Mouse (Mus musculus) neural tube, embryonic 15.5 days (tissue): ENCODE results near the gene Trim80. TPM values are rescaled to one million over a fixed set of nuclear protein-coding genes. Genes with fewer than 3 reads are reported as not detected.

Experiments
- ATAC-seq: fragments of 200-750 bp; cut with Nextera tagmentation; 2 replicates; pipeline ENCODE4 v1.8.0; 2017; ENCODE audit warnings: mild to moderate bottlenecking, moderate TSS enrichment, moderate library complexity; ENCODE audit not compliant: low FRiP score
- H3K27ac ChIP-seq: fragments of 300-500 bp; sonication (generic); replicated peaks from 2 replicates; pipeline ENCODE4 v1.5.1; 2015; ENCODE audit warnings: mild to moderate bottlenecking, inconsistent platforms
- H3K27me3 ChIP-seq: fragments of 300-500 bp; sonication (generic); replicated peaks from 2 replicates; pipeline ENCODE4 v1.6.1; 2015; ENCODE audit warnings: inconsistent platforms
- H3K36me3 ChIP-seq: fragments of 300-500 bp; sonication (generic); 2 replicates; pipeline ENCODE4 v1.6.1; 2015; ENCODE audit warnings: inconsistent platforms
- H3K4me1 ChIP-seq: fragments of 300-500 bp; sonication (generic); 2 replicates; pipeline ENCODE4 v1.6.1; 2015; ENCODE audit warnings: inconsistent platforms
- H3K4me2 ChIP-seq: fragments of 300-500 bp; sonication (generic); 2 replicates; pipeline ENCODE4 v1.6.1; 2015; ENCODE audit warnings: inconsistent platforms, mild to moderate bottlenecking, moderate library complexity
- H3K4me3 ChIP-seq: fragments of 300-500 bp; sonication (generic); replicated peaks from 2 replicates; pipeline ENCODE4 v1.5.1; 2015; ENCODE audit warnings: mild to moderate bottlenecking, inconsistent platforms
- H3K9ac ChIP-seq: fragments of 300-500 bp; sonication (generic); replicated peaks from 2 replicates; pipeline ENCODE4 v1.6.1; 2015; ENCODE audit warnings: mild to moderate bottlenecking, inconsistent platforms
- H3K9me3 ChIP-seq: fragments of 300-500 bp; sonication (generic); replicated peaks from 2 replicates; pipeline ENCODE4 v1.6.1; 2016; ENCODE audit warnings: inconsistent platforms
- WGBS: fragments of 180-500 bp; shearing (Covaris S2); methylation state at CpG from one replicate; pipeline ENCODE4 v1.1.7; 2015; ENCODE audit warnings: mixed read lengths; 5-methylcytosine and 5-hydroxymethylcytosine counted together
- polyA plus RNA-seq: library from polyadenylated mRNA; unstranded; fragments of >200 nt; fragmentation: Nextera tagmentation; extraction: Ambion mirVana; gene quantifications from 2 replicates; pipeline ENCODE4 v1.2.1, GENCODE M21; 2015

Trim80 gene
- polyA plus RNA-seq = 0.09 and 0.10 TPM in 2 replicates

- Histone ChIP-seq H3K27ac (no peak within 1 kb of the TSS), H3K4me1 (peaks cover 13% of the 10 kb centered on the region), H3K27me3 (no peaks in the 10 kb centered on the region; the same call in 1 of the 2 replicates), H3K9me3 (no peaks in the 10 kb centered on the region), H3K4me3 (no peak within 1 kb of the TSS), H3K9ac (no peak within 1 kb of the TSS), H3K36me3 (no peaks in the 10 kb centered on the region), H3K4me2 (no peak within 1 kb of the TSS)
- 96% methylated on average over 9 of the region's 9 CpGs for WGBS
- ATAC-seq = no peak
These were observed at the start of gene Trim80 for GRCm38 (mm10) chr11:115439906-115440595. TSS of gene Trim80 (plus strand) at chr11:115440545.

GRCm38 (mm10) chr11:115391358-115391757, 49.0 kb upstream of the Trim80 start:
- no peak for ATAC-seq
- Histone ChIP-seq H3K27me3 (no peaks in the 10 kb centered on the region), H3K4me3 (no peak overlapping the region), H3K36me3 (peaks cover 61% of the 10 kb centered on the region), H3K4me1 (peaks cover 9% of the 10 kb centered on the region), H3K27ac (no peak overlapping the region), H3K4me2 (no peak overlapping the region), H3K9ac (no peak overlapping the region), H3K9me3 (no peaks in the 10 kb centered on the region)
- WGBS = 92% methylated on average over 7 of the region's 7 CpGs

GRCm38 (mm10) chr11:115393721-115394325, 46.5 kb upstream of the Trim80 start:
- WGBS = 68% methylated on average over 34 of the region's 34 CpGs
- Histone ChIP-seq H3K27me3 (no peaks in the 10 kb centered on the region), H3K27ac (no peak overlapping the region), H3K9ac (no peak overlapping the region), H3K4me1 (no peaks in the 10 kb centered on the region), H3K4me3 (no peak overlapping the region), H3K4me2 (peak overlapping the region; percentile 13; the same call in 1 of the 2 replicates), H3K9me3 (no peaks in the 10 kb centered on the region), H3K36me3 (peaks cover 62% of the 10 kb centered on the region)
- ATAC-seq = no peak

- Histone ChIP-seq H3K27ac (no peak overlapping the region), H3K4me3 (no peak overlapping the region), H3K27me3 (no peaks in the 10 kb centered on the region), H3K36me3 (peaks cover 33% of the 10 kb centered on the region), H3K9ac (no peak overlapping the region), H3K9me3 (no peaks in the 10 kb centered on the region), H3K4me2 (no peak overlapping the region), H3K4me1 (peaks cover 17% of the 10 kb centered on the region; the same call in 1 of the 2 replicates)
- ATAC-seq = no peak
- WGBS = 87% methylated on average over 7 of the region's 7 CpGs
These were observed 42.3 kb upstream of the Trim80 start for GRCm38 (mm10) chr11:115398085-115398484.

GRCm38 (mm10) chr11:115400126-115400525, 40.2 kb upstream of the Trim80 start:
- H3K9me3 ChIP-seq = no peaks in the 10 kb centered on the region
- WGBS = 74% methylated on average over 3 of the region's 3 CpGs
- H3K27me3 ChIP-seq = no peaks in the 10 kb centered on the region
- ATAC-seq = no peak
- peaks cover 30% of the 10 kb centered on the region for H3K4me1 ChIP-seq
- H3K36me3 ChIP-seq = peaks cover 14% of the 10 kb centered on the region
- H3K27ac ChIP-seq = no peak overlapping the region
- no peak overlapping the region for H3K4me2 ChIP-seq
- H3K9ac ChIP-seq = no peak overlapping the region
- H3K4me3 ChIP-seq = no peak overlapping the region

GRCm38 (mm10) chr11:115400630-115401391, 39.5 kb upstream of the Trim80 start:
- no peak for ATAC-seq
- Histone ChIP-seq H3K4me3 (no peak overlapping the region), H3K9ac (no peak overlapping the region), H3K36me3 (peaks cover 7% of the 10 kb centered on the region), H3K4me2 (peak overlapping the region; percentile 27), H3K9me3 (no peaks in the 10 kb centered on the region), H3K27ac (peak overlapping the region; percentile 64), H3K27me3 (no peaks in the 10 kb centered on the region), H3K4me1 (peaks cover 37% of the 10 kb centered on the region)
- WGBS = 32% methylated on average over 11 of the region's 11 CpGs

GRCm38 (mm10) chr11:115403338-115404124, 36.8 kb upstream of the Trim80 start, which contains the start of gene Mrpl58:
TSS of gene Mrpl58 (plus strand) at chr11:115403752.
- H3K4me1 ChIP-seq = peaks cover 39% of the 10 kb centered on the region
- peak within 1 kb of the TSS; percentile 91 for H3K27ac ChIP-seq
- no peaks in the 10 kb centered on the region for H3K9me3 ChIP-seq
- no peaks in the 10 kb centered on the region for H3K27me3 ChIP-seq
- H3K4me2 ChIP-seq = peak within 1 kb of the TSS; percentile 72
- H3K9ac ChIP-seq = peak within 1 kb of the TSS; percentile 83
- 3% methylated on average over 50 of the region's 50 CpGs for WGBS
- H3K36me3 ChIP-seq = peaks cover 13% of the 10 kb centered on the region
- peak within 1 kb of the TSS; percentile 86 for H3K4me3 ChIP-seq
- peak; percentile 89 for ATAC-seq

GRCm38 (mm10) chr11:115405723-115406122, 34.6 kb upstream of the Trim80 start:
- no peak overlapping the region for H3K27ac ChIP-seq
- peaks cover 37% of the 10 kb centered on the region for H3K4me1 ChIP-seq
- no peaks in the 10 kb centered on the region for H3K27me3 ChIP-seq
- H3K9ac ChIP-seq = no peak overlapping the region
- whole genome bisulfite sequencing = 96% methylated on average over 6 of the region's 6 CpGs
- no peak for ATAC-seq
- no peak overlapping the region for H3K4me2 ChIP-seq
- H3K9me3 ChIP-seq = no peaks in the 10 kb centered on the region
- H3K36me3 ChIP-seq = peaks cover 23% of the 10 kb centered on the region
- no peak overlapping the region for H3K4me3 ChIP-seq

- Histone ChIP-seq H3K9me3 (no peaks in the 10 kb centered on the region), H3K27ac (no peak overlapping the region), H3K4me1 (peaks cover 41% of the 10 kb centered on the region), H3K9ac (no peak overlapping the region), H3K36me3 (peaks cover 29% of the 10 kb centered on the region), H3K4me3 (no peak overlapping the region), H3K27me3 (no peaks in the 10 kb centered on the region), H3K4me2 (no peak overlapping the region)
- 94% methylated on average over 17 of the region's 17 CpGs for WGBS
- no peak for ATAC-seq
These were observed 33.4 kb upstream of the Trim80 start for GRCm38 (mm10) chr11:115406858-115407401.

GRCm38 (mm10) chr11:115408266-115408920, 32.0 kb upstream of the Trim80 start:
- Histone ChIP-seq H3K4me3 (no peak overlapping the region), H3K27me3 (no peaks in the 10 kb centered on the region), H3K27ac (no peak overlapping the region; the same call in 1 of the 2 replicates), H3K36me3 (peaks cover 29% of the 10 kb centered on the region), H3K4me2 (no peak overlapping the region), H3K4me1 (peaks cover 47% of the 10 kb centered on the region), H3K9me3 (no peaks in the 10 kb centered on the region), H3K9ac (no peak overlapping the region)
- WGBS = 77% methylated on average over 6 of the region's 6 CpGs
- no peak for ATAC-seq
